Mouse (Mus musculus): ENCODE measurements around the gene Lpo.

The Lpo gene

DNA sequence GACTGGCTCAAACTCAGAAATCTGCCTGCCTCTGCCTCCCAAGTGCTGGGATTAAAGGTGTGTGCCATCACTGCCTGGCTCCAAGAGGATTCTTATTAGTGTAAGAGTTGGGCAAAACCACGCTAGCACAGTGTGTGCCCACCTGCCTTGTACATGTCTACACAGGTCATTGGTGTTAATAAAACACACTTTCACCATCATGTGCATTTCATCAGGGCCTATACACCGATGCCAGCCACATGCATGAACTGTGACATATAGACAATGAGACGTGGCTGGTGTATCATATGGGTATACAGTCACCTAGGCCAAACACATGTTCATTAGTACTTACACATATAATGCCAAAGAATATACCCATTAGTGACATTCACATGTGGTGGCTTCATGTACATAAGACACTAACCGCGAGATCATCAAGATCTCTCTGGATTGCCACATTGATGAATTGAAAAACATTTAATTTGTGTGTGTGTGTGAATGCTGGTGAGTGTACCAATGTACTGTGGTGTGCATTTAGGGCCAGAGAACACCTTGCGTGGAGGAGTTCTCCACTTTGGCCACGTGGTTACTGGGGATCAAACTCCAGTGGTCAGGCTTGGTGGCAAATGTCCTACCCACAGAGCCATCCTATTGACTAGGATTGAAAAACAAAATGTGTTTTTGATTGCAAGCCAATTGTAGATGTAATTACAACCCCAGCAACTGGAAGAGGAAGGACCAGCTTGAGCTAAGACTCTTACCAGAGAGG is 69.8 kb downstream of the Lpo start:
- DNase-seq (ENCODE audit: low read depth): no peak

DNA sequence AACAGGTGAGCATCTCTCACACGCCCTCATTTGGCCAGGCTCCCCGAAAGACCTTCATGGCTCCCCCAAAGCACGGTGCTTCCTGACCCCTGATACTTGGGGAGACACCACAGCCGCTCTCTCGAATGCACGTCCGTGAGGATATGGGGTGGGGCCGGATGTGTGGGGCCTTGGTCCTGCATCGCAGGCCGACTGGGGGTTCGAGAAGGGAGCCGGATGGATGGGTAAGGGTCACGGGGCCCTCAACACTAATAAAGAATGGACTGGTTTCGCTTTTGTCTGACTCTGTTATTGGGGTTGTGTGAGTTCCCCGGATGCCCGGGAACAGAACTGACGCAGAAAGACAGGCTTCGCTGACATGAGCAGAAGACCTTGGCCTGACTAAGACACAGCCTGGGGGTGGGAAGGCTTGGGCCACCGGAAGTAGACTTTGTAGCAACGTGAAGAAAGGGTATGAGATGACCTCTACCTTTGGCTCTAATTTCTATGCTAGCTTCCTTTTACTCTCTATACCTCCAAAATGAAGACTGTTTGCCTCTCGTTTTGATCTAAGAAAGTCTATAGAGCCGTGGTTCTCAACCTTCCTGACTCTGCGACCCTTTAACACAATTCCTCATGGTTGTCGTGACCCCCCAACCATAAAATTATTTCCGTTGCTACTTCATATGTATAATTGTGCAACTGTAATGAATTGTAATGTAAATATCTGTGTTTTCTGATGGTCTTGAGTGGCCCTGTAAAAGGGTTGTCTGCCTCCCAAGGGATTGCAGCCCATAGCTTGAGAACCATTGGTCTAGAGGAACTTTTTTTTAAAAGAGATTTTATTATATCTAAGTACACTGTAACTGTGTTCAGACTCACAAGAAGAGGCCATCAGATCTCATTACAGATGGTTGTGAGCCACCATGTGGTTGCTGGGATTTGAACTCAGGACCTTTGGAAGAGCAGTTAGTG is 70.8 kb downstream of the Lpo start:
- DNase-seq (ENCODE audit: low read depth): no peak

Data from NIH3T3 (cell line).